Mouse (Mus musculus) left cerebral cortex, adult 2 months (tissue): ENCODE results near the gene Polr1d. TPM values are rescaled to one million over a fixed set of nuclear protein-coding genes. Genes with fewer than 3 reads are reported as not detected.

Source experiments
- DNase-seq, 2 experiments: peaks; one replicate each; pipeline ENCODE4 v3.0.0; 2021 to 2022; ENCODE audit warnings: low spot score in 2 of 2, mixed read lengths in 1 of 2; ENCODE audit errors: extremely low spot score in 1 of 2
- H3K27ac ChIP-seq: fragments of 200-600 bp; 2 replicates; pipeline ENCODE4 v1.8.1; 2022
- H3K4me3 ChIP-seq: fragments of 200-600 bp; 2 replicates; pipeline ENCODE4 v1.8.1; 2022
- CTCF ChIP-seq: fragments of 200-600 bp; IDR thresholded peaks from 2 replicates; pipeline ENCODE4 v1.8.1; 2022; ENCODE audit warnings: antibody characterized with exemption, mild to moderate bottlenecking, moderate library complexity
- intact Hi-C: fragments of 180-260 bp; cut with DNase I; formaldehyde crosslinking; loops from one replicate; pipeline ENCODE4 v1.15.1; 2025
- total RNA-seq, 2 experiments: library from RNA; stranded (reverse); gene quantifications; 2 replicates each; pipeline ENCODE4 v1.2.3; 2021

Polr1d gene
- total RNA-seq, 2 experiments from 2014 or later = 66.8 to 67.0 TPM

GRCm38 (mm10) chr5:147075103-147076025 lies 1.5 kb upstream of the Polr1d start:
- TF ChIP-seq CTCF = no peak
- no peak for DNase-seq
- Histone ChIP-seq H3K27ac (peak overlapping the region; percentile 86), H3K4me3 (peak overlapping the region; percentile 93)
- intact Hi-C loops = loop anchor here (1.0 to 5.0 kb wide), 6 partner anchors 21 to 152 kb away; partner anchors contain the start of gene Mtif3

GRCm38 (mm10) chr5:147076026-147076798 lies 638 bp upstream of the Polr1d start, which contains the start of gene Lnx2:
TSS of gene Lnx2 (minus strand) at chr5:147076586.
- Histone ChIP-seq H3K4me3 (peak within 1 kb of the TSS; percentile 93), H3K27ac (peak within 1 kb of the TSS; percentile 86)
- intact Hi-C loops = loop anchor here (1.0 to 5.0 kb wide), 6 partner anchors 21 to 151 kb away; partner anchors contain the start of gene Mtif3
- peak; percentile 98 to 99 for DNase-seq
- peak; percentile 62 for TF ChIP-seq CTCF

- peak overlapping the region; percentile 93 for H3K4me3 ChIP-seq
- intact Hi-C loops = loop anchor here (2.0 to 5.0 kb wide), 5 partner anchors 23 to 115 kb away; partner anchors contain the start of gene Mtif3
- no peak for TF ChIP-seq CTCF
- peak; percentile 91 to 92 for DNase-seq
- peak overlapping the region; percentile 86 for H3K27ac ChIP-seq
These were observed 620 bp downstream of the Polr1d start for GRCm38 (mm10) chr5:147077305-147078034.

- TF ChIP-seq CTCF = no peak
- Histone ChIP-seq H3K4me3 (peak overlapping the region; percentile 93), H3K27ac (no peak overlapping the region; the same call in 1 of the 2 replicates)
- DNase-seq = no peak
- intact Hi-C loops = loop anchor here (5.0 kb wide), 2 partner anchors 96 to 116 kb away; partner anchors contain the start of gene Mtif3
These were observed 1.5 kb downstream of the Polr1d start for GRCm38 (mm10) chr5:147078110-147078900.

GRCm38 (mm10) chr5:147085201-147085894 lies 8.5 kb downstream of the Polr1d start:
- peak; percentile 47 to 70 for DNase-seq
- intact Hi-C loops = no loop called here
- TF ChIP-seq CTCF = no peak
- H3K27ac ChIP-seq = peak overlapping the region; percentile 79
- no peak overlapping the region for H3K4me3 ChIP-seq

GRCm38 (mm10) chr5:147086816-147087215 lies 10.0 kb downstream of the Polr1d start:
- no peak for TF ChIP-seq CTCF
- intact Hi-C loops = no loop called here
- DNase-seq = no peak
- no peak overlapping the region for H3K27ac ChIP-seq
- no peak overlapping the region for H3K4me3 ChIP-seq

- Histone ChIP-seq H3K27ac (no peak overlapping the region), H3K4me3 (no peak overlapping the region)
- no peak for TF ChIP-seq CTCF
- DNase-seq = no peak
- intact Hi-C loops = no loop called here
These were observed 13.0 kb downstream of the Polr1d start for GRCm38 (mm10) chr5:147089836-147090235.

- no peak overlapping the region for H3K27ac ChIP-seq
- no peak for DNase-seq
These were observed 13.6 kb downstream of the Polr1d start for GRCm38 (mm10) chr5:147090256-147090963.

GRCm38 (mm10) chr5:147092448-147092847 lies 15.6 kb downstream of the Polr1d start:
- no peak overlapping the region for H3K27ac ChIP-seq
- no peak for TF ChIP-seq CTCF
- intact Hi-C loops = no loop called here
- H3K4me3 ChIP-seq = no peak overlapping the region
- DNase-seq = no peak

More at GRCm38 (mm10) chr5:147090256-147090963, 13.6 kb downstream of the Polr1d start:
- intact Hi-C loops = no loop called here
- no peak overlapping the region for H3K4me3 ChIP-seq
- no peak for TF ChIP-seq CTCF
